Mouse (Mus musculus): ENCODE data around the gene Hephl1. TPM values are rescaled to one million over a fixed set of nuclear protein-coding genes. Genes with fewer than 3 reads are reported as not detected.

Gene Hephl1
- polyA plus RNA-seq, 1 experiment from 2014 or later, result not detected

- H3K36me3 ChIP-seq (ENCODE audit: control insufficient read depth, insufficient read depth, low read length), result no peaks in the 10 kb centered on the region
- H3K27ac ChIP-seq (replicated peaks in 1 of 2; ENCODE audit: control insufficient read depth in 1 of 2, insufficient read depth in 1 of 2, low read depth in 2 of 2, low read length in 2 of 2), result no peak overlapping the region
- H3K9me3 ChIP-seq (ENCODE audit: control insufficient read depth, low read length), result no peaks in the 10 kb centered on the region
- no peaks in the 10 kb centered on the region; a peak in 1 of 4 replicates for H3K4me1 ChIP-seq (ENCODE audit: control insufficient read depth in 2 of 2, insufficient read depth in 2 of 2, low read length in 2 of 2)
- no peak overlapping the region for H3K4me3 ChIP-seq (ENCODE audit: control insufficient read depth in 1 of 2, insufficient read depth in 1 of 2, low read depth in 1 of 2, low read length in 2 of 2)
- no peak overlapping the region for H3K9ac ChIP-seq (ENCODE audit: low read length)
- no peak for ATAC-seq (ENCODE audit: insufficient number of reproducible peaks, insufficient read depth, low FRiP score, low read depth)
- H3K4me2 ChIP-seq (ENCODE audit: low read length), result no peak overlapping the region
- WGBS, result 24% methylated on average over 2 of the region's 2 CpGs
- H3K27me3 ChIP-seq (ENCODE audit: control insufficient read depth, insufficient read depth, low read length), result no peaks in the 10 kb centered on the region
Measured at GRCm38 (mm10) chr9:15097172-15097571, 14.7 kb downstream of the Hephl1 start.

GRCm38 (mm10) chr9:15096161-15096560, 15.7 kb downstream of the Hephl1 start:
- no peak for ATAC-seq (ENCODE audit: insufficient number of reproducible peaks, insufficient read depth, low FRiP score, low read depth)
- H3K27ac ChIP-seq (replicated peaks in 1 of 2; ENCODE audit: control insufficient read depth in 1 of 2, insufficient read depth in 1 of 2, low read depth in 2 of 2, low read length in 2 of 2), result no peak overlapping the region
- H3K36me3 ChIP-seq (ENCODE audit: control insufficient read depth, insufficient read depth, low read length), result no peaks in the 10 kb centered on the region
- H3K9me3 ChIP-seq (ENCODE audit: control insufficient read depth, low read length), result no peaks in the 10 kb centered on the region
- H3K27me3 ChIP-seq (ENCODE audit: control insufficient read depth, insufficient read depth, low read length), result no peaks in the 10 kb centered on the region
- no peak overlapping the region for H3K9ac ChIP-seq (ENCODE audit: low read length)
- WGBS, result 80% methylated on average over 1 of the region's 1 CpGs
- H3K4me1 ChIP-seq (ENCODE audit: control insufficient read depth in 2 of 2, insufficient read depth in 2 of 2, low read length in 2 of 2), result no peaks in the 10 kb centered on the region
- no peak overlapping the region for H3K4me3 ChIP-seq (ENCODE audit: control insufficient read depth in 1 of 2, insufficient read depth in 1 of 2, low read depth in 1 of 2, low read length in 2 of 2)
- no peak overlapping the region for H3K4me2 ChIP-seq (ENCODE audit: low read length)

- Histone ChIP-seq H3K4me2 (ENCODE audit: low read length) (no peak overlapping the region), H3K27ac (replicated peaks in 1 of 2; ENCODE audit: control insufficient read depth in 1 of 2, insufficient read depth in 1 of 2, low read depth in 2 of 2, low read length in 2 of 2) (no peak overlapping the region), H3K4me3 (ENCODE audit: control insufficient read depth in 1 of 2, insufficient read depth in 1 of 2, low read depth in 1 of 2, low read length in 2 of 2) (no peak overlapping the region), H3K9ac (ENCODE audit: low read length) (no peak overlapping the region), H3K27me3 (ENCODE audit: control insufficient read depth, insufficient read depth, low read length) (no peaks in the 10 kb centered on the region), H3K36me3 (ENCODE audit: control insufficient read depth, insufficient read depth, low read length) (no peaks in the 10 kb centered on the region), H3K4me1 (ENCODE audit: control insufficient read depth in 2 of 2, insufficient read depth in 2 of 2, low read length in 2 of 2) (no peaks in the 10 kb centered on the region), H3K9me3 (ENCODE audit: control insufficient read depth, low read length) (no peaks in the 10 kb centered on the region)
- ATAC-seq (ENCODE audit: insufficient number of reproducible peaks, insufficient read depth, low FRiP score, low read depth), result no peak
- WGBS, result 49% methylated on average over 3 of the region's 3 CpGs
Measured at GRCm38 (mm10) chr9:15095206-15095605, 16.7 kb downstream of the Hephl1 start.

GRCm38 (mm10) chr9:15068686-15069295, 43.1 kb downstream of the Hephl1 start:
- no peaks in the 10 kb centered on the region for H3K27me3 ChIP-seq (ENCODE audit: control insufficient read depth, insufficient read depth, low read length)
- WGBS, result 51% methylated on average over 6 of the region's 6 CpGs
- H3K36me3 ChIP-seq (ENCODE audit: control insufficient read depth, insufficient read depth, low read length), result no peaks in the 10 kb centered on the region
- H3K27ac ChIP-seq (replicated peaks in 1 of 2; ENCODE audit: control insufficient read depth in 1 of 2, insufficient read depth in 1 of 2, low read depth in 2 of 2, low read length in 2 of 2), result no peak overlapping the region
- H3K9ac ChIP-seq (ENCODE audit: low read length), result no peak overlapping the region
- no peak overlapping the region for H3K4me2 ChIP-seq (ENCODE audit: low read length)
- H3K4me1 ChIP-seq (ENCODE audit: control insufficient read depth in 2 of 2, insufficient read depth in 2 of 2, low read length in 2 of 2), result peaks cover 5% of the 10 kb centered on the region in 2 experiments; a peak in 3 of 4 replicates
- ATAC-seq (ENCODE audit: insufficient number of reproducible peaks, insufficient read depth, low FRiP score, low read depth), result no peak
- no peak overlapping the region for H3K4me3 ChIP-seq (ENCODE audit: control insufficient read depth in 1 of 2, insufficient read depth in 1 of 2, low read depth in 1 of 2, low read length in 2 of 2)
- H3K9me3 ChIP-seq (ENCODE audit: control insufficient read depth, low read length), result no peaks in the 10 kb centered on the region

GRCm38 (mm10) chr9:15067995-15068685, 43.8 kb downstream of the Hephl1 start:
- WGBS, result 61% methylated on average over 7 of the region's 7 CpGs
- ATAC-seq (ENCODE audit: insufficient number of reproducible peaks, insufficient read depth, low FRiP score, low read depth), result no peak
- no peak overlapping the region for H3K27ac ChIP-seq (replicated peaks in 1 of 2; ENCODE audit: control insufficient read depth in 1 of 2, insufficient read depth in 1 of 2, low read depth in 2 of 2, low read length in 2 of 2)

GRCm38 (mm10) chr9:15064176-15064575, 47.7 kb downstream of the Hephl1 start:
- no peak for ATAC-seq (ENCODE audit: insufficient number of reproducible peaks, insufficient read depth, low FRiP score, low read depth)
- no peaks in the 10 kb centered on the region for H3K36me3 ChIP-seq (ENCODE audit: control insufficient read depth, insufficient read depth, low read length)
- no peaks in the 10 kb centered on the region for H3K9me3 ChIP-seq (ENCODE audit: control insufficient read depth, low read length)
- 3% methylated on average over 1 of the region's 1 CpGs for WGBS
- H3K9ac ChIP-seq (ENCODE audit: low read length), result no peak overlapping the region
- no peak overlapping the region for H3K27ac ChIP-seq (replicated peaks in 1 of 2; ENCODE audit: control insufficient read depth in 1 of 2, insufficient read depth in 1 of 2, low read depth in 2 of 2, low read length in 2 of 2)
- no peaks in the 10 kb centered on the region for H3K27me3 ChIP-seq (ENCODE audit: control insufficient read depth, insufficient read depth, low read length)
- H3K4me2 ChIP-seq (ENCODE audit: low read length), result no peak overlapping the region
- H3K4me1 ChIP-seq (ENCODE audit: control insufficient read depth in 2 of 2, insufficient read depth in 2 of 2, low read length in 2 of 2), result peaks cover 4% of the 10 kb centered on the region in 2 experiments; a peak in 3 of 4 replicates
- H3K4me3 ChIP-seq (ENCODE audit: control insufficient read depth in 1 of 2, insufficient read depth in 1 of 2, low read depth in 1 of 2, low read length in 2 of 2), result no peak overlapping the region

More at GRCm38 (mm10) chr9:15067995-15068685, 43.8 kb downstream of the Hephl1 start:
- H3K4me2 ChIP-seq (ENCODE audit: low read length), result no peak overlapping the region
- H3K27me3 ChIP-seq (ENCODE audit: control insufficient read depth, insufficient read depth, low read length), result no peaks in the 10 kb centered on the region
- no peak overlapping the region for H3K9ac ChIP-seq (ENCODE audit: low read length)
- no peaks in the 10 kb centered on the region for H3K9me3 ChIP-seq (ENCODE audit: control insufficient read depth, low read length)
- H3K4me1 ChIP-seq (ENCODE audit: control insufficient read depth in 2 of 2, insufficient read depth in 2 of 2, low read length in 2 of 2), result peaks cover 5% of the 10 kb centered on the region in 2 experiments; a peak in 3 of 4 replicates
- H3K4me3 ChIP-seq (ENCODE audit: control insufficient read depth in 1 of 2, insufficient read depth in 1 of 2, low read depth in 1 of 2, low read length in 2 of 2), result no peak overlapping the region
- H3K36me3 ChIP-seq (ENCODE audit: control insufficient read depth, insufficient read depth, low read length), result no peaks in the 10 kb centered on the region

- Histone ChIP-seq H3K27ac (replicated peaks in 1 of 2; ENCODE audit: control insufficient read depth in 1 of 2, insufficient read depth in 1 of 2, low read depth in 2 of 2, low read length in 2 of 2) (no peak overlapping the region), H3K27me3 (ENCODE audit: control insufficient read depth, insufficient read depth, low read length) (no peaks in the 10 kb centered on the region), H3K9ac (ENCODE audit: low read length) (no peak overlapping the region), H3K9me3 (ENCODE audit: control insufficient read depth, low read length) (no peaks in the 10 kb centered on the region), H3K4me1 (ENCODE audit: control insufficient read depth in 2 of 2, insufficient read depth in 2 of 2, low read length in 2 of 2) (no peaks in the 10 kb centered on the region), H3K4me2 (ENCODE audit: low read length) (no peak overlapping the region), H3K4me3 (ENCODE audit: control insufficient read depth in 1 of 2, insufficient read depth in 1 of 2, low read depth in 1 of 2, low read length in 2 of 2) (no peak overlapping the region), H3K36me3 (ENCODE audit: control insufficient read depth, insufficient read depth, low read length) (no peaks in the 10 kb centered on the region)
- no peak for ATAC-seq (ENCODE audit: insufficient number of reproducible peaks, insufficient read depth, low FRiP score, low read depth)
- WGBS, result 76% methylated on average over 5 of the region's 5 CpGs
Measured at GRCm38 (mm10) chr9:15060847-15061246, 51.1 kb downstream of the Hephl1 start.
